Mouse (Mus musculus) C2C12 (cell line): ENCODE measurements around the gene Samd8. TPM values are rescaled to one million over a fixed set of nuclear protein-coding genes. Genes with fewer than 3 reads are reported as not detected.

Experiments used
- H3K27me3 ChIP-seq: one replicate; pipeline ENCODE4 v1.6.1; 2011; ENCODE audit not compliant: control insufficient read depth, insufficient read depth, insufficient read length
- H3K36me3 ChIP-seq: one replicate; pipeline ENCODE4 v1.6.1; 2011; ENCODE audit not compliant: control insufficient read depth, insufficient read depth
- H3K4me3 ChIP-seq: one replicate; pipeline ENCODE4 v1.5.1; 2011; ENCODE audit warnings: mild to moderate bottlenecking, control low read depth; ENCODE audit not compliant: poor library complexity, insufficient read depth, severe bottlenecking
- H3K79me2 ChIP-seq: one replicate; pipeline ENCODE4 v1.6.1; 2011; ENCODE audit not compliant: control insufficient read depth, insufficient read depth
- H3K79me3 ChIP-seq: one replicate; pipeline ENCODE4 v1.6.1; 2011; ENCODE audit warnings: low read depth, control low read depth
- H3ac ChIP-seq: one replicate; pipeline ENCODE3; 2011; ENCODE audit warnings: low read depth; ENCODE audit not compliant: control insufficient read depth, insufficient read length
- CEBPB ChIP-seq: IDR thresholded peaks from one replicate; pipeline ENCODE4 v1.6.1; 2011; ENCODE audit warnings: low read depth, mild to moderate bottlenecking, control low read depth, moderate library complexity
- CTCF ChIP-seq: IDR thresholded peaks from one replicate; pipeline ENCODE4 v1.5.1; 2011; ENCODE audit not compliant: control insufficient read depth, insufficient read depth, insufficient read length
- FOSL1 ChIP-seq: IDR thresholded peaks from one replicate; pipeline ENCODE4 v1.8.0; 2011; ENCODE audit warnings: mild to moderate bottlenecking, low read length; ENCODE audit not compliant: poor library complexity, insufficient read depth, severe bottlenecking
- MAX ChIP-seq: IDR thresholded peaks from one replicate; pipeline ENCODE4 v1.6.1; 2011; ENCODE audit warnings: mild to moderate bottlenecking, control low read depth
- MYOD1 ChIP-seq: IDR thresholded peaks from one replicate; pipeline ENCODE4 v1.6.1; 2011; ENCODE audit warnings: low read depth; ENCODE audit not compliant: control insufficient read depth, insufficient read length
- MYOG ChIP-seq: IDR thresholded peaks from one replicate; pipeline ENCODE4 v1.6.1; 2011; ENCODE audit not compliant: control insufficient read depth, insufficient read length; ENCODE audit errors: extremely low read depth
- USF1 ChIP-seq: IDR thresholded peaks from one replicate; pipeline ENCODE4 v1.6.1; 2011; ENCODE audit warnings: low read depth, mild to moderate bottlenecking, control low read depth, moderate library complexity
- polyA plus RNA-seq: library from polyadenylated mRNA; unstranded; fragments of >200 nt; fragmentation: generic; extraction: Trizol; gene quantifications from one replicate; pipeline ENCODE4 v1.2.1, GENCODE M21; 2012; ENCODE audit warnings: missing spikeins

The Samd8 gene
- polyA plus RNA-seq, 1 experiment: 7.8 TPM

DNA sequence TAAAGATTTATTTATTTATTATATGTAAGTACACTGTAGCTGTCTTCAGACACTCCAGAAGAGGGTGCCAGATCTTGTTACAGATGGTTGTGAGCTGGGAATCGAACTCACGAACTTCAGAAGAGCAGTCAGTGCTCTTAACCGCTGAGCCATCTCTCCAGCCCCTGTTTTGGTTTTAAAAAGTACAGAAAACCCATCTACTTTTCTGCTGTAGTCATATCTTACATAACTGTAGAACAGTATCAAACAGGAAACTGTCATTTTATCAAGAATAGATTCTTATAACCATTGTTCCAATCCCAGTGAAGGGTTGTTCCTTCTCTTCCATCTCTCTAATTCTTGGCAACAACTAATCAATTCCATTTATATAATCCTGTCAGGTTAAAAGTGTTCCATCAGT is 13.4 kb downstream of the Samd8 start:
- Histone ChIP-seq H3K79me2 (peaks cover 80% of the 10 kb centered on the region), H3K27me3 (no peaks in the 10 kb centered on the region), H3K79me3 (peaks cover 29% of the 10 kb centered on the region), H3K4me3 (no peak overlapping the region), H3K36me3 (no peaks in the 10 kb centered on the region), H3ac (no peak overlapping the region)
- TF ChIP-seq CEBPB (no peak), FOSL1 (no peak), MYOD1 (no peak), MAX (no peak)

DNA sequence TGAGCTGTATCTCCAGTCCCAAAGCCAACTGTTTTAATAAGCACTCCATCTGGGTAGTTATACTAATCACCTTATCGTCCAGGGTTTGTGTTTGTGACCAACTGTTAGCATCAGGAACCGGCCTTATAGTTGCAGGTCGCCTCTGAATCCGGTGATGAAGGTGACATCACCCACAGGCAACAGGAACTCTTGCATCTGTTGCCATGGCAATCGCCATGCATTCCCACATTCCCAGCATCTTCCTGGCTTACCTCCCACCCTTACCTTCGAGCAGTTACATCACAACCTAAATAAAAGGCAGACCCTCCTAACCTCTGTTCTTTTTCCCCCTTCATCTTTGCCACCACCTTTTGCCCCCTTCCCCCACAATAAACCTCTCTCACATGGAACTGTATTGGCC is 14.3 kb downstream of the Samd8 start:
- Histone ChIP-seq H3K36me3 (no peaks in the 10 kb centered on the region), H3K79me3 (peaks cover 28% of the 10 kb centered on the region), H3ac (no peak overlapping the region), H3K79me2 (peaks cover 81% of the 10 kb centered on the region), H3K4me3 (no peak overlapping the region), H3K27me3 (no peaks in the 10 kb centered on the region)
- TF ChIP-seq USF1: no peak
- no peak for TF ChIP-seq FOSL1

DNA sequence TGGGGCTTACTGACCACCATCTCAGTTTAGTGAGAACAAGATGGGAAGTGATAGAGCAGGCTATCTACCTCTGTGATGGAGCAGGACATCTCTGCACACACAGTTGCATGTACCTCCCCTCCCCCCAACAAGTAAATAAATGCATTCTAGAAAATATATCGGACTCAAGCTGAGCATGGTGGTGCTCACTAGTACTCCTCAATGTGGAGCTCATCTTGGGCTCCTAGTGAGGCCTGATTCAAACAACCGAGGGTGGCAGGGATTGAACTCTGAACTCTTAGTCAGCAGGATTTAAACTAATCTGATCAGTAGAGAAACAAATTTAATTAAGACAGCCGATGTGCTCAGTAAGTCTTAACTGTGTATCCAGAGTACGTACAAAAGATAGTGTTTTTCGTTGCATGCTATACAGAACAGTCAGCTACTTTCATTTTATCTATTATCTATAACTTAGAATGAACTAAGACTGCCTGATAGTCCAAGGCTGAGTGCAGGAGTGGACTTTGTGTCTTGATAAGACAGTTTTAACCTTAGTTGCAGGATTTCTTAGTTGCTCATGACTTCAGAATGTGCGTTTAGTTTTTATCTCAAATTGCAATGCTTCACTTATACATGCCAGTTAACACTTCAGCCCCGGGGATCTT is 15.5 kb downstream of the Samd8 start:
- H3K79me2 ChIP-seq: peaks cover 84% of the 10 kb centered on the region
- H3K36me3 ChIP-seq: no peaks in the 10 kb centered on the region
- peak overlapping the region; percentile 18 for H3ac ChIP-seq
- TF ChIP-seq FOSL1: no peak
- no peak for TF ChIP-seq MAX
- no peaks in the 10 kb centered on the region for H3K27me3 ChIP-seq
- H3K79me3 ChIP-seq: peaks cover 27% of the 10 kb centered on the region
- H3K4me3 ChIP-seq: no peak overlapping the region

GRCm38 (mm10) chr14:21766398-21766958 is 16.1 kb downstream of the Samd8 start:
- H3K79me2 ChIP-seq: peaks cover 84% of the 10 kb centered on the region
- H3K4me3 ChIP-seq: no peak overlapping the region
- peaks cover 27% of the 10 kb centered on the region for H3K79me3 ChIP-seq
- H3K36me3 ChIP-seq: no peaks in the 10 kb centered on the region
- TF ChIP-seq FOSL1 (no peak), MYOG (no peak), MAX (no peak), CEBPB (peak; percentile 31), MYOD1 (peak; percentile 94)
- H3ac ChIP-seq: no peak overlapping the region
- no peaks in the 10 kb centered on the region for H3K27me3 ChIP-seq

DNA sequence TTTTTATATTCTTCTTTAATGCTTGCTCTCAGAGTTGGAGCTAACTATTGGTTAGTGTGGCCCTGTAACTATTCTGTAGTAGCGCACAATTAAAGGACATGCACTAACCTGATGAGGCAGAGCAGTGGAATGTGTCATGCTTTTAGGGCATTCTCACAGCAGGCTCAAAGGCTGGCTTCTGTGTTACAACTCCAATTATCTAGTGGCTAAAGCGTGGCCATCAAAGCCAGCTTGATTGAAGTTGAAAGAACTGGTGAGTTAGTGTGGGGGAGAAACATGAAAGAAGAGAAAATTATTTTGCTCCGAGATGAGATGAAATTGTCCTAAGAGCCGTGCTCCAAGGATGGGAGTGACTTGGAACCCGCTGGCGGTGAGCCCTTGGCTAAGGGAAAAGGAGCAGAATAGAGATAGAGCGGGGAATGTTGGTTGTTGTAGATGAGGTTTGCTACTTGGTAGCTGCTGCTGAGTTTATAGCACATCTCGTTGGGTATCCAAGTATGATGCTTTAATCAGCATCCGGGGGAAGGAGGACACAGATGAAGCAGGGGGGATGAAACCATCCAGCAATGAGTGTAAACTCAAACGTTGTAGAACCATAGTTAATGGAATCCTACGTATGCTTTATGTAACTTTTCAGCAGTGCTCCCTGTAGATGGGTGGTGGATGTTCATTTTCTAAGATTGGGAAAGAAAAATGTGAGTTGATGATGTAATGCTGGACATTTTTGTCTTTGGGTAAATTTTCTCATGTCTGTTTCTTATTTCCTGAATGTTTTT is 22.4 kb downstream of the Samd8 start:
- Histone ChIP-seq H3ac (no peak overlapping the region), H3K27me3 (no peaks in the 10 kb centered on the region), H3K79me3 (peaks cover 19% of the 10 kb centered on the region), H3K4me3 (no peak overlapping the region), H3K79me2 (peaks cover 51% of the 10 kb centered on the region), H3K36me3 (peaks cover 18% of the 10 kb centered on the region)
- no peak for TF ChIP-seq MYOG
- no peak for TF ChIP-seq CEBPB
- no peak for TF ChIP-seq FOSL1
- TF ChIP-seq CTCF: no peak
- no peak for TF ChIP-seq MAX
- TF ChIP-seq USF1: no peak
- no peak for TF ChIP-seq MYOD1

- H3K79me3 ChIP-seq: peaks cover 22% of the 10 kb centered on the region
- no peak for TF ChIP-seq MAX
- TF ChIP-seq CEBPB: no peak
- no peak for TF ChIP-seq MYOG
- TF ChIP-seq FOSL1: no peak
- TF ChIP-seq MYOD1: no peak
Observed at GRCm38 (mm10) chr14:21773946-21774345, 23.6 kb downstream of the Samd8 start.

More at GRCm38 (mm10) chr14:21773946-21774345, 23.6 kb downstream of the Samd8 start:
- peaks cover 45% of the 10 kb centered on the region for H3K79me2 ChIP-seq
- H3K4me3 ChIP-seq: no peak overlapping the region
- no peaks in the 10 kb centered on the region for H3K27me3 ChIP-seq
- H3ac ChIP-seq: no peak overlapping the region
- peaks cover 27% of the 10 kb centered on the region for H3K36me3 ChIP-seq
